Mouse (Mus musculus) midbrain, embryonic 10.5 days (tissue): ENCODE data around the gene Uts2r. TPM values are rescaled to one million over a fixed set of nuclear protein-coding genes. Genes with fewer than 3 reads are reported as not detected.

ENCODE experiments used
- DNase-seq: peaks from one replicate; pipeline ENCODE4 v3.0.0-alpha.2; 2017; ENCODE audit warnings: low spot score
- H3K27ac ChIP-seq: fragments of 300-500 bp; sonication (generic); replicated peaks from 2 replicates; pipeline ENCODE4 v1.5.1; 2016; ENCODE audit warnings: mild to moderate bottlenecking
- H3K27me3 ChIP-seq: fragments of 300-500 bp; sonication (generic); 2 replicates; pipeline ENCODE4 v1.6.1; 2016; ENCODE audit warnings: low read depth, mild to moderate bottlenecking; ENCODE audit not compliant: poor library complexity, severe bottlenecking
- H3K36me3 ChIP-seq: fragments of 300-500 bp; sonication (generic); 2 replicates; pipeline ENCODE4 v1.6.1; 2016; ENCODE audit warnings: mild to moderate bottlenecking, moderate library complexity
- H3K4me1 ChIP-seq: fragments of 300-500 bp; sonication (generic); 2 replicates; pipeline ENCODE4 v1.6.1; 2016
- H3K4me3 ChIP-seq: fragments of 300-500 bp; sonication (generic); 2 replicates; pipeline ENCODE4 v1.5.1; 2016; ENCODE audit warnings: mild to moderate bottlenecking, moderate library complexity
- H3K9me3 ChIP-seq: fragments of 300-500 bp; sonication (generic); replicated peaks from 2 replicates; pipeline ENCODE4 v1.6.1; 2016; ENCODE audit warnings: mild to moderate bottlenecking
- WGBS: fragments of 180-500 bp; shearing (Covaris S2); methylation state at CpG from one replicate; pipeline ENCODE4 v1.1.7; 2016; 5-methylcytosine and 5-hydroxymethylcytosine counted together
- polyA plus RNA-seq: library from polyadenylated mRNA; unstranded; fragments of >200 nt; fragmentation: Nextera tagmentation; extraction: Ambion mirVana; gene quantifications from 2 replicates; pipeline ENCODE4 v1.2.1, GENCODE M21; 2016

Uts2r gene
- polyA plus RNA-seq = 0.06 TPM in 1 of 2 replicates, not detected in the other

- no peak within 1 kb of the TSS; the same call in 1 of the 2 replicates for H3K27ac ChIP-seq
- no peaks in the 10 kb centered on the region for H3K36me3 ChIP-seq
- peaks cover 41% of the 10 kb centered on the region for H3K27me3 ChIP-seq
- WGBS = 77% methylated on average over 5 of the region's 5 CpGs
- peaks cover 13% of the 10 kb centered on the region for H3K4me1 ChIP-seq
- no peak within 1 kb of the TSS for H3K4me3 ChIP-seq
- no peak for DNase-seq
- H3K9me3 ChIP-seq = no peaks in the 10 kb centered on the region
These were observed at the start of gene Uts2r for GRCm38 (mm10) chr11:121159971-121160370. Gene Uts2r (plus strand): TSS chr11:121160271.

- Histone ChIP-seq H3K27ac (no peak overlapping the region), H3K27me3 (no peaks in the 10 kb centered on the region), H3K4me3 (no peak overlapping the region), H3K4me1 (no peaks in the 10 kb centered on the region), H3K36me3 (no peaks in the 10 kb centered on the region), H3K9me3 (no peaks in the 10 kb centered on the region)
- no peak for DNase-seq
- 89% methylated on average over 3 of the region's 3 CpGs for WGBS
These were observed 49.0 kb upstream of the Uts2r start for GRCm38 (mm10) chr11:121111051-121111450.

GRCm38 (mm10) chr11:121111601-121112000, 48.5 kb upstream of the Uts2r start:
- no peak overlapping the region for H3K4me3 ChIP-seq
- no peak overlapping the region for H3K27ac ChIP-seq
- no peaks in the 10 kb centered on the region for H3K27me3 ChIP-seq
- 88% methylated on average over 1 of the region's 1 CpGs for WGBS
- no peak for DNase-seq
- no peaks in the 10 kb centered on the region for H3K36me3 ChIP-seq
- H3K9me3 ChIP-seq = no peaks in the 10 kb centered on the region
- H3K4me1 ChIP-seq = no peaks in the 10 kb centered on the region

- 85% methylated on average over 5 of the region's 5 CpGs for WGBS
- DNase-seq = no peak
- no peak overlapping the region for H3K4me3 ChIP-seq
These were observed 47.8 kb upstream of the Uts2r start for GRCm38 (mm10) chr11:121112091-121112775.

GRCm38 (mm10) chr11:121118106-121118505, 42.0 kb upstream of the Uts2r start:
- 94% methylated on average over 18 of the region's 18 CpGs for WGBS
- Histone ChIP-seq H3K27ac (0 out of 2 replicates have a peak overlapping the region, but pooled peaks have one; percentile 13), H3K36me3 (no peaks in the 10 kb centered on the region), H3K9me3 (no peaks in the 10 kb centered on the region), H3K4me3 (no peak overlapping the region), H3K4me1 (0 out of 2 replicates have a peak, but pooled peaks cover 2% of the 10 kb centered on the region), H3K27me3 (no peaks in the 10 kb centered on the region)
- DNase-seq = no peak

More at GRCm38 (mm10) chr11:121112091-121112775, 47.8 kb upstream of the Uts2r start:
- Histone ChIP-seq H3K36me3 (no peaks in the 10 kb centered on the region), H3K27me3 (no peaks in the 10 kb centered on the region), H3K27ac (no peak overlapping the region), H3K4me1 (no peaks in the 10 kb centered on the region), H3K9me3 (no peaks in the 10 kb centered on the region)

- Histone ChIP-seq H3K36me3 (no peaks in the 10 kb centered on the region), H3K9me3 (no peaks in the 10 kb centered on the region), H3K4me3 (no peak within 1 kb of the TSS), H3K4me1 (0 out of 2 replicates have a peak, but pooled peaks cover 2% of the 10 kb centered on the region), H3K27me3 (no peaks in the 10 kb centered on the region), H3K27ac (0 out of 2 replicates have a peak within 1 kb of the TSS, but pooled peaks have one; percentile 13)
- WGBS = 75% methylated on average over 3 of the region's 3 CpGs
- no peak for DNase-seq
These were observed 41.5 kb upstream of the Uts2r start, which contains the start of gene Tex19.2 for GRCm38 (mm10) chr11:121118577-121118976. Gene Tex19.2 (minus strand): TSS chr11:121118677.

- H3K36me3 ChIP-seq = no peaks in the 10 kb centered on the region
- DNase-seq = no peak
- H3K27me3 ChIP-seq = no peaks in the 10 kb centered on the region
- H3K4me3 ChIP-seq = no peak overlapping the region
- 86% methylated on average over 3 of the region's 3 CpGs for WGBS
- H3K4me1 ChIP-seq = 0 out of 2 replicates have a peak, but pooled peaks cover 2% of the 10 kb centered on the region
- H3K9me3 ChIP-seq = no peaks in the 10 kb centered on the region
- no peak overlapping the region for H3K27ac ChIP-seq
These were observed 38.9 kb upstream of the Uts2r start for GRCm38 (mm10) chr11:121121151-121121550.

GRCm38 (mm10) chr11:121122024-121122670, 37.9 kb upstream of the Uts2r start:
- Histone ChIP-seq H3K27me3 (no peaks in the 10 kb centered on the region), H3K27ac (no peak overlapping the region), H3K36me3 (no peaks in the 10 kb centered on the region), H3K9me3 (no peaks in the 10 kb centered on the region), H3K4me3 (no peak overlapping the region), H3K4me1 (0 out of 2 replicates have a peak, but pooled peaks cover 2% of the 10 kb centered on the region)
- DNase-seq = no peak
- WGBS = 80% methylated on average over 2 of the region's 2 CpGs

GRCm38 (mm10) chr11:121123438-121123837, 36.6 kb upstream of the Uts2r start:
- Histone ChIP-seq H3K36me3 (no peaks in the 10 kb centered on the region), H3K27ac (no peak overlapping the region), H3K27me3 (no peaks in the 10 kb centered on the region), H3K4me3 (no peak overlapping the region), H3K9me3 (no peaks in the 10 kb centered on the region), H3K4me1 (0 out of 2 replicates have a peak, but pooled peaks cover 2% of the 10 kb centered on the region)
- whole genome bisulfite sequencing = 90% methylated on average over 4 of the region's 4 CpGs
- no peak for DNase-seq

GRCm38 (mm10) chr11:121125522-121126172, 34.4 kb upstream of the Uts2r start:
- Histone ChIP-seq H3K27me3 (no peaks in the 10 kb centered on the region), H3K9me3 (no peaks in the 10 kb centered on the region), H3K36me3 (no peaks in the 10 kb centered on the region), H3K27ac (no peak overlapping the region), H3K4me1 (no peaks in the 10 kb centered on the region), H3K4me3 (no peak overlapping the region)
- WGBS = 94% methylated on average over 3 of the region's 3 CpGs
- DNase-seq = no peak

- no peak for DNase-seq
- Histone ChIP-seq H3K27ac (no peak overlapping the region), H3K9me3 (no peaks in the 10 kb centered on the region), H3K4me3 (no peak overlapping the region), H3K4me1 (no peaks in the 10 kb centered on the region), H3K27me3 (no peaks in the 10 kb centered on the region), H3K36me3 (no peaks in the 10 kb centered on the region)
- WGBS = 84% methylated on average over 1 of the region's 1 CpGs
These were observed 33.7 kb upstream of the Uts2r start for GRCm38 (mm10) chr11:121126395-121126794.

- H3K4me1 ChIP-seq = no peaks in the 10 kb centered on the region
- no peak overlapping the region for H3K27ac ChIP-seq
- no peaks in the 10 kb centered on the region for H3K36me3 ChIP-seq
- H3K4me3 ChIP-seq = no peak overlapping the region
- WGBS = 92% methylated on average over 3 of the region's 3 CpGs
- H3K9me3 ChIP-seq = no peaks in the 10 kb centered on the region
- H3K27me3 ChIP-seq = no peaks in the 10 kb centered on the region
- no peak for DNase-seq
These were observed 32.6 kb upstream of the Uts2r start for GRCm38 (mm10) chr11:121127441-121127840.
